Mouse (Mus musculus) megakaryocyte, adult 5-6 weeks (primary cell): Measurements from ENCODE around the gene Afg3l1. TPM values are rescaled to one million over a fixed set of nuclear protein-coding genes. Genes with fewer than 3 reads are reported as not detected.
"Not testable (repeated sequence)": the region's sequence is repeated elsewhere in the genome, so short reads cannot be mapped to it uniquely, and the experiment has no call there.

Experiments
- ATAC-seq: 2 replicates; pipeline ENCODE4 v1.8.0; 2016; ENCODE audit warnings: mild to moderate bottlenecking, inconsistent platforms; ENCODE audit not compliant: poor library complexity, severe bottlenecking
- total RNA-seq, 2 experiments: library from RNA; stranded (forward) in 1 of 2; stranded (reverse) in 1 of 2; fragments of 153-499, 151-499 nt in 1 of 2; fragments of 221-1000, 200-1000 nt in 1 of 2; gene quantifications; 2 replicates each; pipeline versions ENCODE4 v1.2.3 to v1.2.4; 2015 to 2017

Gene Afg3l1
- total RNA-seq, 2 experiments from 2014 or later = 11.7 to 12.2 TPM

GRCm38 (mm10) chr8:123514781-123515539, 37.3 kb downstream of the Afg3l1 start, which contains the start of gene Dbndd1:
Dbndd1 (minus strand) TSS chr8:123515463.
- ATAC-seq = no peak

- no peak for ATAC-seq
Observed at GRCm38 (mm10) chr8:123515540-123515897, 37.8 kb downstream of the Afg3l1 start.

GRCm38 (mm10) chr8:123516596-123516995, 38.9 kb downstream of the Afg3l1 start:
- ATAC-seq = no peak

- no peak for ATAC-seq
Observed at GRCm38 (mm10) chr8:123518172-123518571, 40.5 kb downstream of the Afg3l1 start.

GRCm38 (mm10) chr8:123518667-123519066, 41.0 kb downstream of the Afg3l1 start, which contains the start of gene Gas8:
Gas8 (plus strand) TSS chr8:123518834.
- peak; percentile 90 for ATAC-seq

GRCm38 (mm10) chr8:123520048-123520447, 42.3 kb downstream of the Afg3l1 start:
- not testable (repeated sequence) for ATAC-seq

- ATAC-seq = no peak
Observed at GRCm38 (mm10) chr8:123527720-123528489, 50.2 kb downstream of the Afg3l1 start.

- ATAC-seq = no peak
Observed at GRCm38 (mm10) chr8:123536242-123536989, 58.7 kb downstream of the Afg3l1 start.

GRCm38 (mm10) chr8:123536990-123537380, 59.3 kb downstream of the Afg3l1 start:
- ATAC-seq = no peak

GRCm38 (mm10) chr8:123537641-123538040, 59.9 kb downstream of the Afg3l1 start:
- not testable (repeated sequence) for ATAC-seq

Other genes starting within 250 kb of the Afg3l1 start
- gene Spata2l, start 241.7 kb upstream of the Afg3l1 start, total RNA-seq (2015) = 5.4 and 5.5 TPM in 2 replicates
- 2.2 and 4.7 TPM in 2 replicates for gene Spata2l, start 241.7 kb upstream of the Afg3l1 start, total RNA-seq (2017)
- gene Zfp276, start 223.7 kb upstream of the Afg3l1 start, total RNA-seq (2015) = 13.5 and 16.4 TPM in 2 replicates
- gene Zfp276, start 223.7 kb upstream of the Afg3l1 start, total RNA-seq (2017) = 15.7 and 30.6 TPM in 2 replicates
- gene Vps9d1, start 223.6 kb upstream of the Afg3l1 start, total RNA-seq (2015) = 19.3 and 19.7 TPM in 2 replicates
- gene Vps9d1, start 223.6 kb upstream of the Afg3l1 start, total RNA-seq (2017) = 23.8 and 27.7 TPM in 2 replicates
- 29.5 and 36.3 TPM in 2 replicates for gene Fanca, start 159.3 kb upstream of the Afg3l1 start, total RNA-seq (2015)
- 37.9 and 50.2 TPM in 2 replicates for gene Fanca, start 159.3 kb upstream of the Afg3l1 start, total RNA-seq (2017)
- gene Spire2, start 145.2 kb upstream of the Afg3l1 start, total RNA-seq (2015) = 0.07 TPM in 1 of 2 replicates, not detected in the other
- gene Spire2, start 145.2 kb upstream of the Afg3l1 start, total RNA-seq (2017) = not detected in 2 replicates
- 68.3 and 86.8 TPM in 2 replicates for gene Tcf25, start 104.2 kb upstream of the Afg3l1 start, total RNA-seq (2015)
- 187 and 329 TPM in 2 replicates for gene Tcf25, start 104.2 kb upstream of the Afg3l1 start, total RNA-seq (2017)
- gene Mc1r, start 70.8 kb upstream of the Afg3l1 start, total RNA-seq (2015) = not detected in 2 replicates
- not detected in 2 replicates for gene Mc1r, start 70.8 kb upstream of the Afg3l1 start, total RNA-seq (2017)
- 0.89 and 1.0 TPM in 2 replicates for gene Tubb3, start 66.5 kb upstream of the Afg3l1 start, total RNA-seq (2015)
- gene Tubb3, start 66.5 kb upstream of the Afg3l1 start, total RNA-seq (2017) = 0.37 and 1.2 TPM in 2 replicates
- 15.2 and 19.6 TPM in 2 replicates for gene Def8, start 54.4 kb upstream of the Afg3l1 start, total RNA-seq (2015)
- 24.9 and 27.3 TPM in 2 replicates for gene Def8, start 54.4 kb upstream of the Afg3l1 start, total RNA-seq (2017)
- not detected in 2 replicates for gene Dbndd1, start 37.6 kb downstream of the Afg3l1 start, total RNA-seq (2015)
- 0.07 TPM in 1 of 2 replicates, not detected in the other for gene Dbndd1, start 37.6 kb downstream of the Afg3l1 start, total RNA-seq (2017)
- 1.4 and 1.7 TPM in 2 replicates for gene Gas8, start 40.9 kb downstream of the Afg3l1 start, total RNA-seq (2015)
- 7.0 and 10.7 TPM in 2 replicates for gene Gas8, start 40.9 kb downstream of the Afg3l1 start, total RNA-seq (2017)
- 24.1 and 26.5 TPM in 2 replicates for gene Rhou, start 176.0 kb downstream of the Afg3l1 start, total RNA-seq (2015)
- gene Rhou, start 176.0 kb downstream of the Afg3l1 start, total RNA-seq (2017) = 15.0 and 18.6 TPM in 2 replicates